Mouse (Mus musculus) heart, embryonic 14.5 days (tissue): Measurements from ENCODE around the gene Il13ra2. TPM values are rescaled to one million over a fixed set of nuclear protein-coding genes. Genes with fewer than 3 reads are reported as not detected.
"Not testable (repeated sequence)": the region's sequence is repeated elsewhere in the genome, so short reads cannot be mapped to it uniquely, and the experiment has no call there.

Experiments
- ATAC-seq: fragments of 200-750 bp; cut with Nextera tagmentation; 2 replicates; pipeline ENCODE4 v1.8.0; 2017; ENCODE audit warnings: low read depth, moderate TSS enrichment; ENCODE audit not compliant: insufficient number of reproducible peaks, insufficient read depth, low FRiP score
- H3K27ac ChIP-seq, 2 experiments: fragments of 200-500 bp in 1 of 2; fragments of 300-500 bp in 1 of 2; sonication (generic) in 1 of 2; replicated peaks in 1 of 2; 2 replicates each; pipeline ENCODE4 v1.5.1; 2012 to 2014; ENCODE audit warnings: low read depth in 2 of 2, low read length in 2 of 2, control low read depth in 1 of 2, mild to moderate bottlenecking in 1 of 2, mixed read lengths in 1 of 2; ENCODE audit not compliant: control insufficient read depth in 1 of 2, insufficient read depth in 1 of 2
- H3K27me3 ChIP-seq: fragments of 300-500 bp; sonication (generic); 2 replicates; pipeline ENCODE4 v1.6.1; 2014; ENCODE audit warnings: mild to moderate bottlenecking, low read length, control low read depth; ENCODE audit not compliant: control insufficient read depth, insufficient read depth
- H3K36me3 ChIP-seq: fragments of 300-500 bp; sonication (generic); 2 replicates; pipeline ENCODE4 v1.6.1; 2014; ENCODE audit warnings: mild to moderate bottlenecking, control low read depth, low read length, mixed read lengths; ENCODE audit not compliant: control insufficient read depth, insufficient read depth
- H3K4me1 ChIP-seq, 2 experiments: fragments of 200-500 bp in 1 of 2; fragments of 300-500 bp in 1 of 2; sonication (generic) in 1 of 2; 2 replicates each; pipeline ENCODE4 v1.6.1; 2012 to 2014; ENCODE audit warnings: low read length in 2 of 2, control low read depth in 1 of 2, mixed read lengths in 1 of 2; ENCODE audit not compliant: control insufficient read depth in 2 of 2, insufficient read depth in 2 of 2
- H3K4me2 ChIP-seq: fragments of 300-500 bp; sonication (generic); 2 replicates; pipeline ENCODE4 v1.6.1; 2014; ENCODE audit warnings: mild to moderate bottlenecking, low read length
- H3K4me3 ChIP-seq, 2 experiments: fragments of 200-500 bp in 1 of 2; fragments of 300-500 bp in 1 of 2; sonication (generic) in 1 of 2; 2 replicates each; pipeline ENCODE4 v1.5.1; 2012 to 2014; ENCODE audit warnings: low read length in 2 of 2, mild to moderate bottlenecking in 2 of 2, control low read depth in 1 of 2, low read depth in 1 of 2, moderate library complexity in 1 of 2; ENCODE audit not compliant: control insufficient read depth in 1 of 2, insufficient read depth in 1 of 2
- H3K9ac ChIP-seq: fragments of 300-500 bp; sonication (generic); 2 replicates; pipeline ENCODE4 v1.6.1; 2014; ENCODE audit warnings: mild to moderate bottlenecking, low read length
- H3K9me3 ChIP-seq: fragments of 300-500 bp; sonication (generic); 2 replicates; pipeline ENCODE4 v1.6.1; 2016; ENCODE audit warnings: low read length, control low read depth; ENCODE audit not compliant: control insufficient read depth
- WGBS: fragments of 180-500 bp; shearing (Covaris S2); extraction: QIAGEN DNeasy Blood & Tissue Kit; methylation state at CpG from one replicate; pipeline ENCODE4 v1.1.7; 2014; 5-methylcytosine and 5-hydroxymethylcytosine counted together
- polyA plus RNA-seq: library from polyadenylated mRNA; unstranded; fragments of >200 nt; fragmentation: Nextera tagmentation; extraction: Ambion mirVana; gene quantifications from 2 replicates; pipeline ENCODE4 v1.2.1, GENCODE M21; 2014

The Il13ra2 gene
- polyA plus RNA-seq = not detected in 2 replicates

GRCm38 (mm10) chrX:147429129-147429528, at the start of gene Il13ra2:
Gene Il13ra2 (minus strand): TSS chrX:147429192.
- ATAC-seq = no peak
- no peaks in the 10 kb centered on the region for H3K36me3 ChIP-seq
- H3K9me3 ChIP-seq = no peaks in the 10 kb centered on the region
- no peak within 1 kb of the TSS for H3K9ac ChIP-seq
- H3K4me3 ChIP-seq = no peak within 1 kb of the TSS
- H3K27me3 ChIP-seq = no peaks in the 10 kb centered on the region
- H3K4me1 ChIP-seq = no peaks in the 10 kb centered on the region
- WGBS = 41% methylated on average over 1 of the region's 1 CpGs
- H3K4me2 ChIP-seq = no peak within 1 kb of the TSS
- H3K27ac ChIP-seq = no peak within 1 kb of the TSS

GRCm38 (mm10) chrX:147453610-147454009, 24.6 kb upstream of the Il13ra2 start, which contains the start of gene Vmn1r239-ps:
Gene Vmn1r239-ps (minus strand): TSS chrX:147453710.
- not testable (repeated sequence) for H3K4me2 ChIP-seq, H3K9me3 ChIP-seq, H3K27ac ChIP-seq, H3K27me3 ChIP-seq, H3K9ac ChIP-seq, ATAC-seq, H3K4me3 ChIP-seq, H3K4me1 ChIP-seq, H3K36me3 ChIP-seq
- 63% methylated on average over 1 of the region's 1 CpGs for WGBS

DNA sequence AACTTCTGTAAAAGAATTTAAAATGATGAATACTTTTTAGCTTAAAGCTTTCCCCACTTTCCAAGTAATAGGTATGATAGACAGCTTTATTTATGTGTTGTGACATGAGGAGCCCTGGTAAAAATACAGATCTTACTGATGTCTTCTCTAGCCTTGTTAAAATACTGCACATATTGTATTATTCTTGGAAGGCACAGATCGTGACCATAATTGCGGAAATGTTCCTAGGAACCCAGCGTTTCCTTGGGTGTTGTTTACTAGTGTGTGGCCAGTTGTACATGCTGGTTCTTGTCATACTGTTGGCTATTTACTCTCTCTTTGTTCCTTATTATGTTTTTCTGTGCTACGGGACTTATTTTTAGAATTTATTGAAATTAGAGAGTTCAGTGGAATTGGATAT, 14.4 kb upstream of the Il13ra2 start:
- H3K4me3 ChIP-seq = no peak overlapping the region
- no peaks in the 10 kb centered on the region for H3K27me3 ChIP-seq
- H3K4me1 ChIP-seq = no peaks in the 10 kb centered on the region
- no peak overlapping the region for H3K27ac ChIP-seq
- no peaks in the 10 kb centered on the region for H3K9me3 ChIP-seq
- H3K4me2 ChIP-seq = no peak overlapping the region
- H3K36me3 ChIP-seq = no peaks in the 10 kb centered on the region
- H3K9ac ChIP-seq = no peak overlapping the region
- 78% methylated on average over 4 of the region's 4 CpGs for WGBS
- no peak for ATAC-seq

DNA sequence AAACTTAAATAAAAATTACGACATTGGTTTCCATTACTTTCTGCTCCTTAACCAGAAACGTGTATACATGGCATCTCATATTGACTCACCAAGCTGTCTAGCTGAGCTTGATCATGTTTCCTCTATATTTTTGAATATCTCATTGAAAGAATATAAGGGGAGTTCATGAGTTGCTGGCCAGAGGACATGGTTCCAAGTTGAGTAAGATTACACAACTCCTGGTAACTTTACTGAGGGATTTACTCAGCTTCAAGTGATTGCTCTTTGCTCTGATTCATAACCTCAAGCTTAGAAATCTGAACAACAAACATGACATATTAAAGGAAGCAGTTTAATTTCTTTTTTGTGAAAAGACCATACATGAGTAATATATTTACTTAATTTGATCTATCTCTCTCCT, 6.4 kb upstream of the Il13ra2 start:
- no peaks in the 10 kb centered on the region for H3K9me3 ChIP-seq
- no peaks in the 10 kb centered on the region for H3K27me3 ChIP-seq
- no peak overlapping the region for H3K4me2 ChIP-seq
- ATAC-seq = no peak
- H3K4me3 ChIP-seq = no peak overlapping the region
- no peaks in the 10 kb centered on the region for H3K4me1 ChIP-seq
- no peaks in the 10 kb centered on the region for H3K36me3 ChIP-seq
- WGBS = 56% methylated on average over 2 of the region's 2 CpGs
- H3K27ac ChIP-seq = no peak overlapping the region
- no peak overlapping the region for H3K9ac ChIP-seq

DNA sequence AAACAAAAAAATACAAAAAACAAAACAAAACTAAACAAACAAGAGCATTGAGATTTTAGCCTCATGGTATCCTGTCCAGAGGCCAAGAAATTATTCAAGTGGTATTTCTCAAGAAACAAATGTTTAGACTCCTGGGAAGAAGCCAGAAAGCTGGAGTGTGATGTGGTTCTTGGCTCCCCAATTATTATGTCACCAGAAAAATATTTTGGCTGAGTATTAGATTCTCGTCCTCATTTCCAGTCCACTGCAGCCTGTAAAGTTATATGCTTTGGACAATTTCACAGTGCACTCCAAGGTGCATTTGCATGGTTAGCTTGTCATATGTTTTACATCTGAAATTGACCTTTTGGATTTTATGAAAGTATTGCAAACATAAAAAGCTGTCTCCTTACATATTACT, 761 bp upstream of the Il13ra2 start:
- Histone ChIP-seq H3K4me1 (no peaks in the 10 kb centered on the region), H3K4me3 (no peak overlapping the region), H3K9me3 (no peaks in the 10 kb centered on the region), H3K4me2 (no peak overlapping the region), H3K36me3 (no peaks in the 10 kb centered on the region), H3K9ac (no peak overlapping the region), H3K27me3 (no peaks in the 10 kb centered on the region), H3K27ac (no peak overlapping the region)
- no peak for ATAC-seq
- WGBS = 36% methylated on average over 1 of the region's 1 CpGs

- Histone ChIP-seq H3K27me3 (no peaks in the 10 kb centered on the region), H3K27ac (no peak overlapping the region), H3K4me3 (no peak overlapping the region), H3K4me1 (no peaks in the 10 kb centered on the region), H3K36me3 (no peaks in the 10 kb centered on the region), H3K9me3 (no peaks in the 10 kb centered on the region), H3K9ac (no peak overlapping the region), H3K4me2 (no peak overlapping the region)
- ATAC-seq = no peak
- WGBS = 63% methylated on average over 1 of the region's 1 CpGs
Observed at GRCm38 (mm10) chrX:147393446-147393845, 35.5 kb downstream of the Il13ra2 start.

- Histone ChIP-seq H3K36me3 (no peaks in the 10 kb centered on the region), H3K4me1 (no peaks in the 10 kb centered on the region), H3K27ac (no peak overlapping the region), H3K9me3 (no peaks in the 10 kb centered on the region), H3K27me3 (no peaks in the 10 kb centered on the region), H3K9ac (no peak overlapping the region), H3K4me2 (no peak overlapping the region), H3K4me3 (no peak overlapping the region)
- 63% methylated on average over 2 of the region's 2 CpGs for WGBS
- ATAC-seq = no peak
Observed at GRCm38 (mm10) chrX:147349167-147349566, 79.8 kb downstream of the Il13ra2 start.
